Mouse (Mus musculus) induced T-regulatory cell, adult 2 months (primary cell): ENCODE measurements around the gene Dazap1.

Experiments
- DNase-seq: peaks from one replicate; pipeline ENCODE4 v3.0.0-alpha.2; 2012; ENCODE audit warnings: low read depth

Dazap1 gene

DNA sequence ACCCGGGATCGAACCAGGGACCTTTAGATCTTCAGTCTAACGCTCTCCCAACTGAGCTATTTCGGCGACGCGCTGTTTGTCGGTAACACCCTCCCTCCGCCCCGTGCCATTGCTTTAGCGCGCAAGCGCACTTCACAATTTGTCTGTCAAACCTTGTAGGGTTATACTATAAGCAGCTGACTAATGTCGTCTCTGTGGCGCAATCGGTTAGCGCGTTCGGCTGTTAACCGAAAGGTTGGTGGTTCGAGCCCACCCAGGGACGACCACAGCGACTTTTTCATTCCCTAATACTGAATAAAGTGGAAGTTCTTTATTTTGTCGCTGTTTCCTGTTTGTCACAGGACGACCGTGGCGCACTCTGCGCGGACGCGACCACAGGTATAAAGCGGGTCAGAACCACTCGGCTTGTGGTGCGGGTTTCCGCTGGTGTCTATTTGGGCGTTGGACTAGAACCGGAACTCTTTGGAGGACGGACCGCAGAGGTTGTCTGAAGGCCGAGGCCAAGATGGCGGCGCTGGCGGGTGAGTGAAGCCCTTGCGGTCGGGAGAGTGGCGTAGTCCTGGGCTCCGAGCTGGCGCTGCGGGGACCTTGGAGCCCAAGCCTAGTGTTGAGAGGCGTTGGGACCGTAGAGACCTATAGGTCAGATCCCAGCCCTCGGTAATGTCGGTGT, 12.2 kb upstream of the Dazap1 start, which contains the start of gene Ndufs7:
Gene Ndufs7 (plus strand): TSS at position 151 of the 670 bp plus-strand sequence.
- peak; percentile 98 for DNase-seq

DNA sequence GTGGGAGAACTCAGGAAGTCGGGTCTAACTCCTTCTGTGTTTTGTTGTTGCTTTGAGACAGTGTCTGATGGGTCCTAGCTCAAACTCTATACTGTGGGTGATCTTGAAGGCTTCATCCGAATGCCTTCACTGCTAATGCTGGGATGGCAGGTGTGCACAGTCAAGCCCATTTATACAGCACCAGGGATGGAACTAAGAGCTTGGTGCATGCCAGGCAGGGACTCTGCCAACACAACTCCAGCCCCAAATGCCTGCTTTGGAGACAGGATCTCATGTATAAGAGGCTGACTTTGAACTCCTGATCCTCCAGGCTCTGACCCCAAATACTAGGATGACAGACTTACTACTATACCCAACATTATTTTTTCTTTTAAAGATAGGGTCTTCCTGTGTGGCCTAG, 11.2 kb upstream of the Dazap1 start:
- no peak for DNase-seq

DNA sequence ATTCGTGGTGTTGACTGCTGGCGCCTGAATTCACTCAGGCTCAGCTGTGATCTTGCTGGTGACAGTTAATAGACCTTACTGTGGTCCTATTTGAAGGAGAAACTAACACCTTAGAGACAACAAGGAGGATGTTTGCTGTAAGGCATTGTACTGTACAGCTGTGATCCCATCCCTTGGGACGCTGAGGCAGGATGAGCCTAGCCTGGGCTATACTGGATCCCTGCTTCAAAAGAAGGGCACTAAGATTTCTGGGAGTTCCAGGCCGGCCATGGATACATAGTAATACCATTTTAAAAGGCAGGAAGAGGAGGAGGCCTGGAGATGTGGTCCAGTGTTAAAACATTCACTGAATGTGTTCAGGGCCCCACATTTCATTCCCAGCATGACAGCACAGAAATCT, 10.7 kb upstream of the Dazap1 start:
- DNase-seq, result no peak

DNA sequence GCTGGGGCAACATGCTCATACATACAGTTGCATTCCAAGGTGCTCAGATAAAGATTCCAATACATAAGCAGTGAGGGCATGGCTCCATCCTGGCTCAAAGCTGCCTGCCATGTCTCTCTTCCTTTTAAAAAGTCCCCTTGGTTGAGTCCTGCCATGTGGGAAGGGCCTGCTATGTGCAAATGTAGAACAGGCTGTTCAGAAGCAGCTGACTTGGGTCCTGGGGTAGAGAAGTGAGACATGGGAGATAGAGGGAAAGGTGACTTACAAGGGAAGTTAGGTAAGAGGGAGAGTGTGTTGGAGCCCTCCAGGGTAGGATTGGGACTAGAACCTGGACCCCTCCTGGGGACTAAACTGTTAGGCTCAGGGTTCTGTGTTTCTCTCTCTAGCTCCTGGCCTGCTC, 9.3 kb upstream of the Dazap1 start:
- no peak for DNase-seq

DNA sequence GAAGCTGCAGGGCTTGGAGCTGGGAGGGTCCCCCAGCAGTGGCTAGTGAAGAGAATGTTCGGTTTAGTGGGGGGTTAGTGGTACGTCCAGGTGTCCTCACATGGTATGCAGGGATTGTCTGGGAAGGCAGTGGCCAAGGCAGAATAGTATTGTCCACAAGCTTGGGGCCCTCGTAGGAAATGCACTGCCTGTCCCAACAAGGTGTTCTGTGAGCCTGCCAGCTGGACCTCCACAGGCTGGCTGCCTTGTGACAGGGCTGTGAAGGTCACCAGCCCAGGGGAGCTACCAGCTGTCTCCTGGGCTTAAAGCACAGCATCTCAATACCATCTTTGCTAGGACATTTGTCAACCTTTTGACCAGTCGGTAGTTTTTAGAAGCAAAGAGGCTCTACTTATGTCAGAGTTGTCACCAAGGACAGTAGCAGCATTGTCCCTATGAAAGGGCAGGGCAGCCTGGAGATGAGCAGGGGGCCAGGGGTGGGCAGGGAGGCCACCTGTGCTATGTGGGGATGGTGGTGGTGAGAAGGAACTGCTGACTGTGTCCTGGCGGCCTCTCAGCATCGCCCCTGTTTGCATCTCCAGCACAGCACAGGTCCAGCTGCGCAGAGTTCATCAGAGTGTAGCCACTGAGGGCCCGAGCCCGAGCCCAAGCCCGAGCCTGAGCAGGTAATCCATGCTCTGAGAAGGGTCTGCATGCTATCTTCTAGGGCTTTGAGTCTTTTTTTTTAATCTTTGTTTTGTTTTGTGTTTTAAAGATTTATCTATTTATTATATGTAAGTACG, 8.6 kb upstream of the Dazap1 start:
- DNase-seq, result no peak

DNA sequence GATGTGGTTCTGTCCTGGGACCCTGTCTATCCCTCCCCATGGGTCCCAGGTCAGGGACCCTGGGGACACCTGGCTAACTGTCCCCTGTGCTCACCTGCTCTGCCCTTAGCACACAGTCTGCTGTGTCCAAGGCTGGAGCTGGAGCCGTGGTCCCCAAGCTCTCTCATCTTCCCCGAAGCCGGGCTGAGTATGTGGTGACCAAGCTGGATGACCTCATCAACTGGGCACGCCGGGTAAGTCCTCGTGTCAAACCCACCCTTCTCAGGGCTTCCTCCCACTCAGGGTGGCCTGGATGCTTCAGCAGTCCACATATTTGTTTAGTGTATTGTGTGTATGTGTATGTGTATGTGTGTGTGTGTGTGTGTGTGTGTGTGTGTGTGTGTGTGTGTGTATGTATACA, 7.7 kb upstream of the Dazap1 start:
- DNase-seq, result no peak

DNA sequence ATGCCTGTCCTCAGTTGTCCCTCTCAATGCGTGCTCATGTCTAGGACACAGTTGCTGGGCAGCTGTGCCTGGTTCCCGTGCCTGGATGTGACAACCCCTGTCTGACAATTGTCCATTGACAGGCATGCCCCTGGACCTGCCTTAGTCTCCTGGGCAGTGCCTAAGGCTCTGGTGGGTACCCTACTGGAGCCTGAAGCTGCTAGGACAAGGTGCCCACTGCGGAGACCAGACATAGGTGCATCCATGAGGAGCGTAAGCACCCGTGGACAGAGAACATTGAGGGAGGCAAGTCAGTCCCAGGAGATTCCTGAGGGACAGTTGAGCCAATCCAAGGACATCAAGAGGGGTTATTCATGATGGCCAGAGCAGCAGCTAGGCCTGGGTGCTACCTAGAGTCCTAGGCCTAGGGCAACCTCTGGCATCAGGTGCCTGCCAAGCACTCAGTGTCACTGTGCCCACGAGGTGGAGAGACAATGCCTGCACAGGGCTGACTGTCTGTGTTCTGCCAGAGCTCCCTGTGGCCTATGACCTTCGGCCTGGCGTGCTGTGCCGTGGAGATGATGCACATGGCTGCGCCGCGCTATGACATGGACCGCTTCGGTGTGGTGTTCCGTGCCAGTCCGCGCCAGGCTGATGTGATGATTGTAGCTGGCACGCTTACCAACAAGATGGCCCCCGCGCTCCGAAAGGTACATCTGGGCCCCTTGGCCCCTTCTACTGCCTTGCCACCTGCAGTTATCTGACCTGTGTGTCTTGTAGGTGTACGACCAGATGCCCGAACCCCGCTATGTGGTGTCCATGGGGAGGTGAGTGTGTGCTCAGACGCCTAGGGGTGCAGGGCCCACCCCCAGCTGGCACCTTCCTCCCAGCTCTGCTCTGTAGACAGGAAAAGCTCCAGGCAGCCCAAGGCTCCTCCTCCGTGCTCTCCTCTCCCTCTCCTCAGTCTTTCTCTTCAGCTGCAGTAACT, 6.7 kb upstream of the Dazap1 start:
- no peak for DNase-seq

DNA sequence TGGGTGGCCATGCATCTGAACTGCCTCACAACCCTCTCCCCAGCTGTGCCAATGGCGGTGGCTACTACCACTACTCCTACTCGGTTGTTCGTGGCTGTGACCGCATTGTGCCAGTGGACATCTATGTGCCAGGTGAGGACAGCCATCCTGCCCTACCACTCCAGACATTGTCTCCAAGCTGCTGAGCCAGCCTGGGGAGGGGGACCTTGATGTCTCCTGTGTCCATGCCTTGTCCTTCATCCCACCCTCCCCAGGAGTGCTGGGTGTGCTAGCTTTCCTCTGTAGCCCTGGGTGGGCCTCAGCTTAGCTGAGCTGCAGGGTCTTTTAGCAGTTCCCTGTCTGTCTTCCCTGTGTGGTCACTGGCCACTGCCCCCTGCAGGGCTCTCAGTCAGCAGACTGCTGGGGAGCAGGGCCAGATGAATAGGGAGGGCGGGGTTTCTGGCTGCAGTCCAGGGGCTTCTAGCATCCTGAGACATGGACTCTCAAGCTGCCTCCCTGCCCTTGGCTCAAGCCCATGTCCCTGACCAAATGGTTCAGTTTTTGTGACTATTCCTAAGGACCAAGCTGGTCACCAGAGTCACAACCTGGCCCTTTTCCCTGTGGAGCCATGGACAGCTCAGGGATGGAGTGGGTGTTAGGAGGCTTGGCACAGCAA, 5.3 kb upstream of the Dazap1 start:
- no peak for DNase-seq

DNA sequence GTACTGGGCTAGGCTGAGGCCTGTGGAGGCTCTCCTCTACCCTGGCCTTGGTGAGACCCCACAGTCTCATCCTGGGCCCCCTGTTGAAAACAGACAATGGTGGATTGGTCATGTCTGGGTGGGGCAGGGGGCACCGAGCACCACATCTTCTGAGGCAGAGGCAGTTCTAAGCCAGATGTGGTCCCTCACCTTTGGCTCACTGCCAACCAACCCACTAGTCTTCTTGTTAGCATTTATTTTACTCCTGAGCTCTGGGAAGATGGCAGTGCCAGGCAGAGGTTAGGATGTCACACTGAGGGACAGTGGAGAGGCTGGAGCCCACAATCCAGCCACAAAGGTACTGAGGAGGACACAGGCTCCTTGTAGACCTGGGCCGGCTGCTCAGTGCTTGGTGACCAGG, 3.4 kb upstream of the Dazap1 start:
- DNase-seq, result no peak

DNA sequence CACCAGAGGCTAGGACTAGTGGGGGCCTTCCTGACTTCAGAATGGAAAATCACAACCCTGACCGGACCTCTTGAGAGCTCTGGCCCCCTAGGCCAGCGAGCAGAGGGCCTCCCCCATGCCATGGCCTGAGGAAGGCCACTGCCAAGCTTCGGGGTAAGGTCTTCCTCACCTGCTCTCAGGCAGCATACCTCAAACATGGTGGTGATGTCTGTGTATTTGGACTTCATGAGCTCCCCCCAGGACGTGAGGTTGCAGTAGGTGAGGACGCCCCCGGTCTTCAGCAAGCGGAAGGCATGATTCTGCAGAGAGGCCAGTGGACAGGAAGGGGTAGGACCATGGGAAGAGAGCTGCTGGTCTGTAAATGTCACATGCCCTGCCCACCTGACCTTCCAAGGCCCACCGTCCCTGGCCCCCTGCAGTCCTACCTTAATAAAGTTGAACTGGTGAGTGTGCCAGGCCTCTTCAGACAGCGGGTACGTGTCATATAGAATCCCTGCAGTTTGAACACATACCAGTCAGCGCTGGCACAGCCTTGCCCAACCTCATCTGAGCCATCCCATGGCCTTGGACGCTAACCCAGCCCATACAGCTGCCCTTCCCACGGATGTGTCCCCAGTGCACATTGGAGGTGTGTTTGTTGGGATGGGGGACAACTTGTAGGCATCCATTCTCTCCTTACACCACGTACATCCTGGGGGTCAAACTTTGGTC, 2.4 kb upstream of the Dazap1 start:
- no peak for DNase-seq

DNA sequence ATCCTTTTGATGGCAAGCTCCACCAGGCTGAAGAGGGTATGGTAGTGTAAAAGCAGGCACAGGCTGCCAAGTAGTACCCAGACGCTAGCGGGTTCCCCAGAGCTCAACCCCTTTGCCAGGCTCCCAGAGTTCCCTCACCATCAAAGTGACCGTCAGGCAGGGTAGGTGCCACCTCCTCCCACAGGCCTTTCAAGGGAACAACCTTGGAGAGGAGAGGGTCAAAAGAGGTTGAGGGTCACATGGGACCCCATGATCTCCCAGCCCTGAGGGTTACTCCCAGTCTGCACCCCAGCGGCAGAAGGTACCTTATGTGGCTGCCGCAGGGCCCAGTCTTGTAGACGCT, 1.9 kb upstream of the Dazap1 start:
- no peak for DNase-seq

DNA sequence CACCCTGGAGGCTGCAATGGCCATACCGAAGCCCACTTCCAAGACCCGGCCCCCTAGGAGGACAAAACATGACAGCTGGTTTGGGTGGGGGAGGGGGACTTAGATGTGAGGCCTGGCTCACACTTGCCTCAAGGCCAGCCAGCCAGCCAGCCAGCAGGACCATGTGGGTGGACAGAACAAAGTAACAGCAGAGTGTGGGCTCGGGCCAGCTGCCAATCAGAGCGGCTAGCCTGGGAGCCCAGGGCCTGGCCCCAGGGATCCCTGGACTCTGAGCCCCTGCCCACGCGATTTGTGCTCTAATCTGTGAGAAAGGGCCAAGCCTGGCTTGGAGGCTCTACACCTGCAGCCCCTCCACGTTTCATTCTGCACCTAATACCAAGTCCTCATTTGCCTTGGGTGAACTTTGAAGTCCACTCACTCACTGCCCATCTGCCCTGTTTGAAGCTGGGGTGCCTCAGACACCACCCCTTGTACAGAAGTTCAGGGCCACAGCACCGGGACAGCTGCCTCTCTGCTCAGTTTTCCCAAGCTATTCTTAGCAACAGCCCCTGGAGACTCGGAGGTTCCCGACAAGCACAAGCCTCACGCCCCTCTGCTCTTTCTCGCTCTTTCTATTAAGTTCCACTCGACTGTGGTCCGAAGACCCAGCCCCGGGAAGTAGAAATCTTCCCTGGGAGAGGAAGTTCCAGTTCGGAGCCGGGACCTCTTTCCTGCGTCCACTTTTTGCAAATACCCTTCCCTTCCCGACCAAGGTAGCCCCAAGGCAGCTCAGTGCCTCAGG, 1.2 kb upstream of the Dazap1 start:
- peak; percentile 14 for DNase-seq

DNA sequence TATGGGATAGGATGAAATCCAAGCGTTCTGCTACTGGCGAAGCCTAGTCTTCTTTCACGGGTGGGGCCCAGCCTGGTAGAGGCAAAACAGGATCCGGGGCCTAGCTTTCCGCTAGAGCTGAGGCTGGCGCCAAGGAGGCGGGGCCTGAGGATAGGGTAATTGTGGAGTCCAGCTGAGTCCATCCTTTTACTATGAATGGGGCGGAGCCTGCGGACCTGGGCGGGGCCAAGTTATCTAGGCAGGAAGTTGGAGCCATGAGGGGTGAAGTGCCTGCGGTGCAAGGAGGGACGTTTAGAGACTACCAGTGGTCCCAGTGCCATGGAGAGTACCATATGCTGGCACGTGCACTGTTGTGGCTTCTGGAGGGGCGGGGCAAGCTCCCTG, 291 bp downstream of the Dazap1 start:
- DNase-seq, result peak; percentile 90

DNA sequence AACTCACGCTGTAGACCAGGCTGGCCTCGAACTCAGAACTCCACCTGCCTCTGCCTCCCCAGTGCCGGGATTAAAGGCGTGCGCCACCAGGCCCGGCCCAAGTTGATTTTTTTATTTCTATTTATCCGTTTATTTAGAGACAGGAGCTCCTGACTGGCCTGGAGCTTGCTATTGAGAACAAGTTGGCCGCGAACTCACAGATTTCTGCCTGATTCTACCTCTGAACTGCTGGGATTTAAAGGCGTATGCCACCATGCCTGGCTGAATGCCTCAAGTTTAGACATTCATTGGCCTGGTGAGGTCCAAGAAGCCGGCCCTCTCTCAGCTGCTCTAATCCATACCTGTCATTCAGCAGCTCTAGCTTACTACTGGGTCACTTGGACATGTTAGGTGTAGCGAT, 883 bp downstream of the Dazap1 start:
- no peak for DNase-seq

DNA sequence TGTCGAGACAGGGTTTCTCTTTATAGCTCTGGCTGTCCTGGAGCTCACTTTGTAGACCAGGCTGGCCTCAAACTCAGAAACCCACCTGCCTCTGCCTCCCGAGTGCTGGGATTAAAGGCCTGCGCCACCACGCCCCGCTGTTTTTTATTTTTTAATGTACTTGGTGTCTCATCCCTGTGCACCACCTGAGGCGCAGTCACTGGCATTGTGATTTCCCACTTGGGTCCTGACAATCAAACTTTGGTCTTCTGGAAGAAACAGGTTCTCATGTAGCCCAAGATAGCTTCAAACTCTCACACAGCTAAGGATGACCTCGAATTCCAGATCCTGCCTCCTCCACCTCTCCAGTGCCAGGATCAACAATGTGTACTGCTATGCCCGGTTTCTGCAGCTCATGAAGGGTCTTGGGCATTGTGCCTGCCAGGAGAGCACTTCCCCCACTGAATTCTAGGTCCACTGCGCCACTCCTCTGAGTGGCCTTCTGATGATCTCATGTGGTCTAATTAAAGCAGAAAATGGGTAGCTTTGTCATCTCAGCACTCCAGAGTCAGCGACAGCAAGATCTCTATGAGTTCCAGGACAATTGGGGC, 1.6 kb downstream of the Dazap1 start:
- no peak for DNase-seq

DNA sequence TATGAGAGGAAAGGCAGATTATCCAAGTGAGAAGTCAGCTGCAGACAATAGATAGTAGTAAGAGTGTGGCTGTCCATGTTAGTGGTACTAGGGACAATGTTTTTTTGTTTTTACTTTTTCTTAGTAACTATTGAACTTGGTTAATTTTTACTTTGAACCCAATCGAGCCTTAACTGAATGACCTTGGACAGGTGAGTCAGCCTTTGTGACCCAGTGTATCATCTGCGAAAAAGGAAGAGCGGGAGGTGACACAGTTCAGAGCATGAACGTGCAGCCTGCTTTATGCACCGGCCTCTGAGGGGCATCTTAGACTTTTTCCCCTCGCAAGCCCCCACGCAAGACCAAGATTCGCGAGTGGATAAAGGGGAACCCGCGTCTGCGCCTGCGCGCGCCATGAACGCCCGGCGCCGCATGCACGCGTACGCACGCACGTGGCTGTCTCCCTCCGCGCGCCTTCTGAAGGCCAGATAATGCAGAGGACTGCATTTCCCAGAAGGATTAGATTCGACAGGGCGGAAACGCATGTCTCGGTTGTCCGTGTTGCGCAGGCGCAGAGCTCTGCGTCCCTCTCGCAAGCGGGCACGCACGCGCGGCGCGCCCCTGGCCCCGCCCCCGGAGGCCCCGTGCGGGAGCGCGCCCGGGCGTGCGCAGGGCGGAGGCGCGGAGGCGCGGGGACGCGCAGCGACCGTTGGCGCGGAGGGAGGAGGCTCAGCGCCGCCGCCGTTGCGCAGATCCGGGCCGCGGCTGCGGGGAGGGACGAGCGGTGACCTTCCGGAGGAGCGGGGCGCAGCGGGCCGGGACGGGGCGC, 3.3 kb downstream of the Dazap1 start:
- peak; percentile 99 for DNase-seq

DNA sequence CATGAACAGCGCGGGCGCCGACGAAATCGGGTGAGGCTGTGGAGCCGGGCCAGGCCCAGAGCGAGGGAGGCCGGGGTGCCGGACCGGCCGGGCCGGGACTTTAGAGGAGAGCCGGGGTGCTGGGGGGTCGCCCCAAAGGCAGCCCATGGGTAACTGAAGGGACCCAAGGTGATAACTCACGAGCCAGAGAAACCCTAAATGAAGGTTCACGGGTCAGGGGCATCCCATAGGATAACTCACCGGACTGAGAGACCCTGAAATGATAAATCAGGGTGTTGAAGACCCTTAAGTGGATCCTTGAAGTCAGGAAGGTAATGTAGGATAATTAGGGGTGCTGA, 3.8 kb downstream of the Dazap1 start:
- DNase-seq, result no peak

DNA sequence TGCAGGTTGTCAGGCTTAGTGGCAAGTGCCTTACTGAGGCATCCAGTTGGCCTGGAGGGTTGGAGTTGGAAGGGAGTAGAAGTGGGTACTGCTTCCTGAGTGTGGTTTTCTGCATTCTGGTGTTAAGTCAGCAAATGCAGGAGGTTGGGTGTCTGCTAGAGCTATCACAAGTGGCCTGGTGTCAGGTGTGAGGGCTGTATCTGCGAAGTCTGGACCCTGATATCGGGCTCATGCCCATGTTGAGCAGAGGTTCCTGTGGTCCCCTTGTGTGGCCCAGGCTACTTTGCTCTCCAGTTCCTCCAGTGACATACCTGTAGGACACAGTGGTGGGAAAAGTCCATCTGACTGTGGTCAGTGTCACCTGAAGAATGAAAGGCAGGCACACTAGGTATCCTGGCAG, 8.8 kb downstream of the Dazap1 start:
- DNase-seq, result no peak

DNA sequence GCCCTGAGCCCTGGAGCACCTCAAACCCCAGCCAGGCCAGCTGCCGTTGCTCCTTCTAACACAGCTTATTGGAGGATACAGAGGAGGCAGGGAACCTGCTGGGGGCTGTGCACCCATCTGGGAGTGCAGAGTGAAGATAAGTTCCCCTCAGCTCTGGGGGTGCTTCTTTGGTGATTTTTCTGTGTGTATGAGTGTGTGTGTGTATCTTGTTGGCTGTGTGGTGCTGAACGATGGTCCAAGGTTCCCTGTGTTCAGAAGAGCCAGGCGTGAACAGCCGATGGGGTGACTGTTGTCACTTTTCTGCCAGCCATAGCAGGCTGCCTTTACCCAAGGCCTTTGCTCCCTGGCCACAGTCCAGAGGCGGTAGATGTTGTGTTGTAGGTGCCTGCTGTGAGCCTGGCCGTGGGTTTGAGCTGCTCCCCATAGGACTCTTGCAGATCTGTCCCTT, 9.5 kb downstream of the Dazap1 start:
- no peak for DNase-seq
